Mouse (Mus musculus) left cerebral cortex, adult 2 months (tissue): ENCODE measurements around the gene Adk. TPM values are rescaled to one million over a fixed set of nuclear protein-coding genes. Genes with fewer than 3 reads are reported as not detected.
A peak's percentile ranks its signal among the peaks of the same experiment; 100 is the strongest.
"Not testable (repeated sequence)": the region's sequence is repeated elsewhere in the genome, so short reads cannot be mapped to it uniquely, and the experiment has no call there.

Source experiments
- DNase-seq, 2 experiments: peaks; one replicate each; pipeline ENCODE4 v3.0.0; 2021 to 2022; ENCODE audit warnings: low spot score in 2 of 2, mixed read lengths in 1 of 2; ENCODE audit errors: extremely low spot score in 1 of 2
- H3K27ac ChIP-seq: fragments of 200-600 bp; 2 replicates; pipeline ENCODE4 v1.8.1; 2022
- H3K4me3 ChIP-seq: fragments of 200-600 bp; 2 replicates; pipeline ENCODE4 v1.8.1; 2022
- CTCF ChIP-seq: fragments of 200-600 bp; IDR thresholded peaks from 2 replicates; pipeline ENCODE4 v1.8.1; 2022; ENCODE audit warnings: antibody characterized with exemption, mild to moderate bottlenecking, moderate library complexity
- intact Hi-C: fragments of 180-260 bp; cut with DNase I; formaldehyde crosslinking; loops from one replicate; pipeline ENCODE4 v1.15.1; 2025
- total RNA-seq, 2 experiments: library from RNA; stranded (reverse); gene quantifications; 2 replicates each; pipeline ENCODE4 v1.2.3; 2021

The Adk gene
- total RNA-seq, 2 experiments from 2014 or later, result 59.5 to 69.6 TPM

DNA sequence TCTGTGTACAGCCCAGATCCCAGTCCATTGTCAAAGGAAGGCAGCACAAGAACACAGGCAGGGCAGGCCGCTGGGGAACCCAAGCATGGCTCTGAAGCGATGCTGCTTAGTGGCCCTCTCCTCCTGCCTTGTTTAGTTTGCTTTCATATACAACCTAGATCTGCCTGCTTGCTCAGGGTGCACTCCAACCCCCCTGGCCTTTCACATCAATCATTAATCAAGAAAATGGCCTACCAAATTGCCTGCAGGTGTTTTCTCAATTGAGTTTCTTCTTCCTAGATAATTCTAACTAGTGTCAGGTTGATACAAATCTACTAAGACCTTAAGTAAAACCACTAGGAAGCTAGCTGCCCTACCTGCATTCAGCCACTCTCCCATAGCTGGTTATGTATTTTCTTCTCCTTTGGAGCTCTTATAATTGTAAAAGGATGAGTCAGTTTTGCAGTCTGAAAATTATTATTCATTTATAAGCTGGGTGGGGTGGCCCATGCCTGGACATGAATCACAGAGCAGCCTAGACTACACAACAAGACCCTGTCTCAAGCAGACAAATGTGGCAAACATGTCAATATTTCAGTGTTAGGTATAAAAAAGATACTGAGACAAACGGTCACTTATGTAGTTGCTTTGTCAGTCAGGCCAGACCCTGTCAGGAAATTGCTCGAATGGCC lies 35.2 kb downstream of the Adk start:
- intact Hi-C loops, result no loop called here
- Histone ChIP-seq H3K4me3 (no peak overlapping the region), H3K27ac (peak overlapping the region; percentile 51; the same call in 1 of the 2 replicates)
- TF ChIP-seq CTCF, result no peak
- DNase-seq, result no peak

DNA sequence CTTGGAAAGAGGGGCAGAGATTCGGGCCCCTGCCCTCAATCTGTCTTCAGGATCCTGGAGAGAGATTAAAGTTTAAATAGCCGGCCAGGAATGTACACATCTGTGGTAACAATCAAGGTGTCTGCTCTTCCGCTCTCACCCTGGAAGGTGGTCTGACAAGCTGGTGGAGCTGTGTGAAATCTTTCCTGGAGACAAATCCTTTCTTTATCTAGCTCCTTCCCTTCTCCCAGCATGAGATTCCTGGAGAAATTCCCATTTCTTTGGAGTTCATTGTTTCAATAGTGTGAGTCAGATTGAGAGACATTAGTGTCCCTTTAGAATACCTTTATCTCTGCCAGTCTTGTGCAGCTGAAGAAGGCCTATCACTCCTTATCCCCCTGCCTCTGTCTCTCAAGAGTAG lies 36.4 kb downstream of the Adk start:
- Histone ChIP-seq H3K4me3 (no peak overlapping the region), H3K27ac (no peak overlapping the region)
- DNase-seq, result no peak
- no peak for TF ChIP-seq CTCF
- intact Hi-C loops, result no loop called here

DNA sequence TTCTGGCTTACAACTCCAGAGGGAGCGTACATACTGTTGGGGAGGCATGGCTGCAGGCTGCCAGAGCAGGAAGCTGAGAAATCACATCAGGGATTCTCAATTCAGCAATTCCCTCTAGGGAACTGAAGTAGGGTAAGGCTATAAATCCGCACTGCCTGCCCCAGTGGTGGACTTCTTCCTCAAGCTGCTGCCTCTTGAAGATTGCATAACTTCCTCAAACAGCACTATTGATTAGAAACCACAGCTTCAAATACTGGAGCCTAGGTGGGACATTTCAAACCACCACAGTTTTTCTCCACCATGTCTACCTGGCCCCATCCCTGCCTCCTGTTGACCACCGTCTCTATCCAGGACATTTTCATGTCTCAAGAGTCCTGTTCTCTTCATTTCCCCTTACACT lies 38.0 kb downstream of the Adk start:
- no peak for TF ChIP-seq CTCF

DNA sequence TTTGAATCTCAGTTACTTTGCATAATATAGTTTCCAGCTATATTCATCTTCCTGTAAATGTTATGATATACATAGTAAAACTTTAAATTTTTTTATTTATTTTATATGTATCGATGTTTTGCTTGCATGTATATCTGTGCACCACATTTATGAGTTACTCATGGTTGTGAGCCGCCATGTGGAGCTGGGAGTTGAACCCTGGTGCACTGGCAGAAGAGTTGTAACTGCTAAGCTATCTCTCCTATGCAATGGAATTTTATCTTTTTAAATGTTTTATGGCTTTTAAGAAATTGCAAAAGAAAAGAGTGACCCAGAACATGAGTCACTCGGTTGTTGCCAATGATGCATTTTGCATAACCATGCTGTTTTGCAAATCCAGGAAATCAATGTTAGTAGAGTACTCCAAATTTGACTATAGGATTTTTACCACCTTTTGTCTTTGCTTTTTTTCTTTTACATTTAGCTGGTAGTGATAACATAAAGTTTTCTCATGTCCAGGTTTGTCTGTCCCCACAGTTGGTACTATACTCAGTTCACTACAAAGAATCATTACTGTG lies 38.6 kb downstream of the Adk start:
- Histone ChIP-seq H3K4me3 (no peak overlapping the region), H3K27ac (no peak overlapping the region)
- DNase-seq, result no peak
- no peak for TF ChIP-seq CTCF
- intact Hi-C loops, result no loop called here

More for the DNA sequence above, 38.0 kb downstream of the Adk start:
- no peak for DNase-seq
- intact Hi-C loops, result no loop called here
- Histone ChIP-seq H3K27ac (no peak overlapping the region), H3K4me3 (no peak overlapping the region)

DNA sequence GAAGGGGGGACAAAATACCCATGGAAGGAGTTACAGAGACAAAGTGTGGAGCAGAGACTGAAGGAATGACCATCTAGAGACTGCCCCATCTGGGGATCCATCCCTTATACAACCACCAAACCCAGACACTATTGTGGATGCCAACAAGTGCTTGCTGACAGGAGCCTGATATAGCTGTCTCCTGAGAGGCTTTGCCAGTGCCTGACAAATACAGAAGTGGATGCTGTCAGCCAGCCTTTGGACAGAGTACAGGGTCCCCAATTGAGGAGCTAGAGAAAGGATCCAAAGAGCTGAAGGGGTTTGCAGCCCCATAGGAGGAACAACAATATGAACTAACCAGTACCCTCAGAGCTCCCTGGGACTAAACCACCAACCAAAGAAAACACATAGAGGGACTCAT lies 41.8 kb downstream of the Adk start:
- H3K27ac ChIP-seq, DNase-seq, H3K4me3 ChIP-seq, intact Hi-C loops: not testable (repeated sequence)

DNA sequence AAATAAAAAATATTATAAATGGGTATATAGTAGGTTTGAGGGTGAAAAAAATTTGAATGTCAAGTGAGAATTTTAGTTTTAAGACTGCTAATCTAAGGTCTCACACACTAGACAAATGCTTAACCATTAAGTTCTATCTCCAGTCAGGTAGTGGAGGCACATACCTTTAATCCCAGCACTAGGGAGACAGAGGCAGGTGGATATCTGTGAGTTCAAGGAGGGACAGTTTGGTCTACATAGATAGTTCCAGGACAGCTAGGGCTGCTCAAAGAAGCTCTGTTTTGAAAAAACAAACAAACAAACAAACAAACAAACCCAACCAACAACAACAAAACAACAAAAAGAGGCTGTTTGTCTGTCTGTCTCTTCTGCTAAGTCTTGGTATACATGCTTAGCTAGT lies 43.9 kb downstream of the Adk start:
- Histone ChIP-seq H3K4me3 (no peak overlapping the region), H3K27ac (no peak overlapping the region)
- intact Hi-C loops, result no loop called here
- TF ChIP-seq CTCF, result no peak
- DNase-seq, result no peak

DNA sequence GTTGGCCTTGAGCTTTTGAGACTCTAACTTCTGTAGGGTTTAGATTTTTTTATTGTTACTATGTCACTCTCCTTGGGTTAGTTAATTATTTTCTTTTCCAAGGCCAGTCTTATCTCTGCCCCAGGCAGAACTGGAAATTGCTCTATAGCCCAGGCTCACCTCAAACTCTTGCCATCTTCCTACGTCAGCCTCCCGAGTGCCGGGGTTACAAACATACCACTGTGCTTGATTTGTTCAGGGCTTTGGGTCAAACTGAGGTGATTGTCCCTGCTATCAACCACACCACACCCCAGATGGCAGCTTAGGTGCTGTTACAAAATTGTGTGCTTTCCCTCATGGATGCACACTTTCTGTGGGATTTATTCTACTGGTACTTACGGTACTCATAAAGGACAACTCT lies 44.3 kb downstream of the Adk start:
- intact Hi-C loops, result no loop called here
- no peak for TF ChIP-seq CTCF
- DNase-seq, result no peak
- no peak overlapping the region for H3K4me3 ChIP-seq
- H3K27ac ChIP-seq, result no peak overlapping the region

DNA sequence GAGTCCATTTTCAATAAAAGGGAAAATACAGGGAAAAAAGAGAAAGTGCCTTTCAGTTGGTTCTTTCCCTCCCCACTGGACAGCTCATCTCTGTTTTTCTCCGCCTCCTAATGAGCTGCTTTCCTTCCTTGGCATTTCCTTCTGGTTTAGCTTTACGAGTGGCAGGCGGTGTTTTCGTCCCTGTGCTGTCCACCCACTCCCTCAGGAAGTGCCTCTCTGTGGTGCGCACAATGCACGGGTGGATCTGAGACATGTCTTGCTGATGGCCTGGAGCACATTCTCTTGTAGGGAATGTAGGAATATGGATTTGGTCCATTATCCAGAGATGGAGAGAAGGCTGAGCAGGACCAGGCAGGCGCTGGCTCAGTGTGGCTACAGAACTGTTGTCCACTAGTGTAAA lies 47.0 kb downstream of the Adk start:
- intact Hi-C loops, result no loop called here
- peak; percentile 29 to 31 for DNase-seq
- no peak for TF ChIP-seq CTCF

DNA sequence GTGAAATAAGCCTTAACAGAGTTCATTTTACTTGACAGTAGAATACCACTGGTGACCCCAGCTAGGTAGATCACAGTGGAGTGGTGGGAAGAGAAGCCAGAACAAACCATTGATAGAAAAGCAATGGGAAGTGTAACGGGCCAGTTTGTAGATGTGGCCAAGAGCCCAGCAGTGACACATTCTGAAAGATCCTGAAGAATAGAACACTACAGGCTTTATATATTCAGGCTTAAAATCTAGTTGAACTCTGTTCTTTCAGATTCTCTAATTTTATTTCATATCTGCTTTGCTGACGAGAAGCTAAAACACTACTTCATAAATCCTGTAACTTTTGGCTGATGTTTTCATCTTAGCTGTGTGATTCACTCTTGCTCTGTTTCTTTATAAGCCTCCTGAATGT lies 48.5 kb downstream of the Adk start:
- DNase-seq, result no peak
- no peak overlapping the region for H3K4me3 ChIP-seq
- intact Hi-C loops, result no loop called here
- TF ChIP-seq CTCF, result no peak
- H3K27ac ChIP-seq, result no peak overlapping the region

More for the DNA sequence above, 47.0 kb downstream of the Adk start:
- Histone ChIP-seq H3K4me3 (no peak overlapping the region), H3K27ac (no peak overlapping the region)

DNA sequence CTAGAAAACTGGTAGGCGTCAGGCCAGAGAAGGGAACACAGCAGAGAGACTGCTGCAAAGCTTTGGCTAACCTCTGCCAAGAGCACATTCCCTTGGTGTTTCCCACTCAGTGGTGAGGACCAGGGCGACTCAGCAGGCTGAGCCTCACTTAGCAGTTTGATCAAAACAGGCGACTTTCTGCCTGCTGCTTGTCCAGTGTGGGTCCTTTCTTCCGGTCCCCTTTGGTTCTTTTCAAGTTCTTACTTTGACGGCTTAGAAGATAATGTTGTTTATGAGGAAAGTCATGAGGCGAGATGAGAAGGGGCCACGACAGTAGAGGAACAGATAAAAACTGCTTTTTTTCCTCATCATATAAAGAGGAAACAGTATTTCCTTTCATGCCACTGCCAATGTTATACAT lies 49.2 kb downstream of the Adk start:
- DNase-seq, result no peak
- no peak overlapping the region for H3K4me3 ChIP-seq
- TF ChIP-seq CTCF, result no peak
- intact Hi-C loops, result no loop called here
- no peak overlapping the region for H3K27ac ChIP-seq

DNA sequence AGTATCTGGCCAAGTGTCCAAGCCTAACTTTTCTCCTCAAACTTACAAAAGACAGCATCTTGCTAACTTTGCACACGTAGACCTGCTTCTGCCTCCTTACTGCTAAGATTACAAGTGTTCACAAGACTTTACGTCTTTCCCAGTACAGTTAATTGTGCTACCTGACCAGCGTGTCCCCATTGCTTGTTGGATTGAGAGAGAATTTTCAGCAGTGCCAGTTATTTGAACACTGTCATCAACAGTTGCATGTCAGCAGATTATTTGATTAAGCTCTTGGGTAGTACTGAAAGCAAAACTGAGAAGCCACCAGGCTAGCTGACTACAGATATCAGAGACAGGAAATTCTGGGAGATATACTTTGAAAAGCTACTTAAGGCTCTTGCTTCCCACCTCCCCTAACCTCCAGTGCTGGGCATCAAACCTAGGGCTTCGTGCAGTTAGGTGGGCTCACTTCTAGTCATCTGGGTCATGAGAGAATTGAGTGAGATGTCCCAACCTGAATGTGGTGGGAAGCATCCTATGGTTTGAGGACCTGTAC lies 50.4 kb downstream of the Adk start:
- no peak for DNase-seq
- TF ChIP-seq CTCF, result no peak
- Histone ChIP-seq H3K27ac (no peak overlapping the region), H3K4me3 (no peak overlapping the region)
- intact Hi-C loops, result no loop called here

DNA sequence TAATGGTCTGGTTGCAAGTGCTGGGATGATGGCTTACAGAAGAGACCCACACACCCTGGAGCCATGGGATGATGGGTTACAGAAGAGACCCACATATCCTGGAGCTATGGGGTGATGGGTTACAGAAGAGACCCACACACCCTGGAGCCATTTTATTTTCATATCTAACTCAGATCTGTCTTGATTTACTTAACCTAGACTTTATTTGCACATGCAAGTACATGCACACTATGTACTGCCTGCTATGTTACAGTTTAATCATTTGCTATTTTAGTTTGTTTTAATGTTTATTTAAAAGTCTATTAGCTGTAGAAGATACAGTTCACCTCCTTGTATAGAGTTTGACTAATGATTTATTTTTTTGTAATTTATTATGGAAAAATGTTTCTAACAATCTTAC lies 52.7 kb downstream of the Adk start:
- H3K4me3 ChIP-seq, result no peak overlapping the region
- TF ChIP-seq CTCF, result no peak
- intact Hi-C loops, result no loop called here
- no peak for DNase-seq
- H3K27ac ChIP-seq, result no peak overlapping the region

DNA sequence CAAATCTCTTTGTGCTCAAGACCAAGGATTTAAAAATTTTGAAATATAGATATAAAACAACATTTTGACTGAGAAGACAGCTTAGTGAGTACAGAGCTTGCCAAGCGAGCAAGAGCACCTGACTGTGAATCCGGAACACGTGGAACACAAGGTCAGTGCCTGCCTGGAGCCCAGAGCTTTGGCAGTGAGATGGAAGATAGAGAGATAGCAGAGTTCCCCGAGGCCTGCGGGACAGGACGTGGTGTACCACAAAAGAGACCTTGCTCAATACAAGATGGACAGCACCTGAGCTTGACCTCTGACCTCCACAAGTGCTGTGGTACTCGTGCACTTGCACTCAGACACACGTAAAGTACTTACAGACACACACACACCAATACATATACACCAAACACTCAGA lies 54.2 kb downstream of the Adk start:
- Histone ChIP-seq H3K27ac (no peak overlapping the region), H3K4me3 (no peak overlapping the region)
- intact Hi-C loops, result no loop called here
- DNase-seq, result no peak
- TF ChIP-seq CTCF, result no peak
